Mouse (Mus musculus) forebrain, embryonic 11.5 days (tissue): Measurements from ENCODE around the gene Ikzf2. TPM values are rescaled to one million over a fixed set of nuclear protein-coding genes. Genes with fewer than 3 reads are reported as not detected.

Source experiments
- ATAC-seq: fragments of 200-750 bp; cut with Nextera tagmentation; replicated peaks from 2 replicates; pipeline ENCODE4 v1.8.0; 2017; ENCODE audit warnings: moderate TSS enrichment; ENCODE audit not compliant: low FRiP score
- DNase-seq: peaks from one replicate; pipeline ENCODE4 v3.0.0-alpha.2; 2017; ENCODE audit warnings: low spot score
- H3K27ac ChIP-seq: fragments of 300-500 bp; sonication (generic); 2 replicates; pipeline ENCODE4 v1.5.1; 2014; ENCODE audit warnings: low read depth, low read length
- H3K27me3 ChIP-seq: fragments of 300-500 bp; sonication (generic); 2 replicates; pipeline ENCODE4 v1.6.1; 2014; ENCODE audit warnings: mild to moderate bottlenecking, low read length, mixed read lengths; ENCODE audit not compliant: control insufficient read depth, insufficient read depth
- H3K36me3 ChIP-seq: fragments of 300-500 bp; sonication (generic); 2 replicates; pipeline ENCODE4 v1.6.1; 2014; ENCODE audit warnings: mild to moderate bottlenecking, low read length, moderate library complexity, mixed read lengths; ENCODE audit not compliant: control insufficient read depth, insufficient read depth
- H3K4me1 ChIP-seq: fragments of 300-500 bp; sonication (generic); replicated peaks from 2 replicates; pipeline ENCODE4 v1.6.1; 2014; ENCODE audit warnings: low read length, mixed read lengths; ENCODE audit not compliant: control insufficient read depth, insufficient read depth
- H3K4me2 ChIP-seq: fragments of 300-500 bp; sonication (generic); 2 replicates; pipeline ENCODE4 v1.6.1; 2014; ENCODE audit warnings: low read depth, mild to moderate bottlenecking, low read length, moderate library complexity, mixed read lengths; ENCODE audit not compliant: severe bottlenecking
- H3K4me3 ChIP-seq: fragments of 300-500 bp; sonication (generic); 2 replicates; pipeline ENCODE4 v1.5.1; 2014; ENCODE audit warnings: low read depth, low read length
- H3K9ac ChIP-seq: fragments of 300-500 bp; sonication (generic); 2 replicates; pipeline ENCODE4 v1.6.1; 2014; ENCODE audit warnings: low read length
- H3K9me3 ChIP-seq: fragments of 300-500 bp; sonication (generic); 2 replicates; pipeline ENCODE4 v1.6.1; 2016; ENCODE audit warnings: low read length, mixed read lengths; ENCODE audit not compliant: control insufficient read depth
- WGBS: fragments of 180-500 bp; shearing (Covaris S2); extraction: QIAGEN DNeasy Blood & Tissue Kit; methylation state at CpG from one replicate; pipeline ENCODE4 v1.1.7; 2014; 5-methylcytosine and 5-hydroxymethylcytosine counted together
- polyA plus RNA-seq: library from polyadenylated mRNA; unstranded; fragments of >200 nt; fragmentation: Nextera tagmentation; extraction: Ambion mirVana; gene quantifications from 2 replicates; pipeline ENCODE4 v1.2.1, GENCODE M21; 2014

The Ikzf2 gene
- polyA plus RNA-seq, 1 experiment from 2014 or later, result 6.2 TPM

GRCm38 (mm10) chr1:69489026-69489425 is 198.0 kb downstream of the Ikzf2 start:
- Histone ChIP-seq H3K9me3 (no peaks in the 10 kb centered on the region), H3K36me3 (no peaks in the 10 kb centered on the region), H3K4me1 (no peaks in the 10 kb centered on the region), H3K4me2 (no peak overlapping the region), H3K9ac (no peak overlapping the region), H3K27ac (no peak overlapping the region), H3K27me3 (no peaks in the 10 kb centered on the region), H3K4me3 (no peak overlapping the region)
- 51% methylated on average over 7 of the region's 7 CpGs for WGBS
- ATAC-seq (no peak), DNase-seq (no peak)

- no peak for DNase-seq
- H3K4me2 ChIP-seq, result no peak overlapping the region
Observed at GRCm38 (mm10) chr1:69488625-69489024, 198.4 kb downstream of the Ikzf2 start.

More at GRCm38 (mm10) chr1:69488625-69489024, 198.4 kb downstream of the Ikzf2 start:
- H3K4me1 ChIP-seq, result no peaks in the 10 kb centered on the region
- no peaks in the 10 kb centered on the region for H3K36me3 ChIP-seq
- no peaks in the 10 kb centered on the region for H3K27me3 ChIP-seq
- H3K27ac ChIP-seq, result no peak overlapping the region
- WGBS, result 70% methylated on average over 6 of the region's 6 CpGs
- H3K9me3 ChIP-seq, result no peaks in the 10 kb centered on the region
- ATAC-seq, result no peak
- no peak overlapping the region for H3K4me3 ChIP-seq
- H3K9ac ChIP-seq, result no peak overlapping the region

Other genes starting within 250 kb of the Ikzf2 start
- 1.1 and 2.1 TPM in 2 replicates for gene Spag16, start 139.7 kb upstream of the Ikzf2 start, polyA plus RNA-seq